Mouse (Mus musculus) embryonic fibroblast, embryonic 13.5 days (primary cell): ENCODE results near the gene BC107364. TPM values are rescaled to one million over a fixed set of nuclear protein-coding genes. Genes with fewer than 3 reads are reported as not detected.
"Not testable (repeated sequence)": the region's sequence is repeated elsewhere in the genome, so short reads cannot be mapped to it uniquely, and the experiment has no call there.

Experiments used
- H3K27ac ChIP-seq: 2 replicates; pipeline ENCODE4 v1.5.1; 2012; ENCODE audit warnings: low read length, control low read depth, inconsistent platforms; ENCODE audit not compliant: insufficient read depth
- H3K4me1 ChIP-seq: 2 replicates; pipeline ENCODE4 v1.6.1; 2011; ENCODE audit warnings: low read length; ENCODE audit not compliant: control insufficient read depth, insufficient read depth
- H3K4me3 ChIP-seq: 2 replicates; pipeline ENCODE4 v1.5.1; 2011; ENCODE audit warnings: mild to moderate bottlenecking, control low read depth, low read length; ENCODE audit not compliant: insufficient read depth
- CTCF ChIP-seq: IDR thresholded peaks from 2 replicates; pipeline ENCODE4 v1.5.1; 2011; ENCODE audit warnings: mild to moderate bottlenecking, control low read depth, low read length, moderate library complexity, borderline replicate concordance; ENCODE audit not compliant: insufficient read depth
- POLR2A ChIP-seq: IDR thresholded peaks from 2 replicates; pipeline ENCODE4 v1.6.1; 2011; ENCODE audit warnings: low read depth, mild to moderate bottlenecking, control low read depth, low read length, moderate library complexity
- polyA plus RNA-seq: library from polyadenylated mRNA; stranded (reverse); fragments of >200 nt; gene quantifications from 2 replicates; pipeline ENCODE4 v1.2.4, GENCODE M21; 2011; ENCODE audit warnings: low read depth; ENCODE audit not compliant: missing spikeins, insufficient read length

Gene BC107364
- polyA plus RNA-seq, 1 experiment: not detected

GRCm38 (mm10) chr3:96474909-96475655, 23.0 kb upstream of the BC107364 start:
- H3K4me1 ChIP-seq: no peaks in the 10 kb centered on the region
- peak overlapping the region; percentile 42 for H3K4me3 ChIP-seq
- TF ChIP-seq POLR2A (no peak), CTCF (no peak)
- H3K27ac ChIP-seq: no peak overlapping the region

- H3K27ac ChIP-seq, H3K4me1 ChIP-seq, H3K4me3 ChIP-seq: not testable (repeated sequence)
Observed at GRCm38 (mm10) chr3:96473556-96473955, 21.4 kb upstream of the BC107364 start.

DNA sequence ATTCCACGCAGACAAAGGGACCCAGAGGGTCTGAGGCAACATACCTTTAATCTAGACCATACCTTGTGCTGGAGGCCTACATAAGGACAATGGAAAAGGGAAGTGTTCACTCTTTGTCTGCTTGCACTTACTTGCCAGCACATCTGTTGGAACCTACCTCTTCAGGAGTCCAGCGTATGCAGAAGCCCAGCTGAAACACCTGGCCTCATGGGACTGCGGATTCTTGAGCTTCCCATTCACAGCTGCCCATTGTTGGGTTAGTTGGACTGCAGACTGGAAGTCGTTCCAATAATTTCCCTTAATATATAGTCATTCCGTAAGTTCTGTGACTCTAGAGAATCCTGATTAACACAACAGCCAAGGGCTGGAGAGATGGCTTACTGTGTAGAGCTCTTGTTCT, 20.0 kb upstream of the BC107364 start:
- no peaks in the 10 kb centered on the region for H3K4me1 ChIP-seq

GRCm38 (mm10) chr3:96469626-96470025, 17.5 kb upstream of the BC107364 start:
- H3K4me1 ChIP-seq: no peaks in the 10 kb centered on the region
- no peak overlapping the region for H3K4me3 ChIP-seq
- TF ChIP-seq POLR2A: no peak
- no peak for TF ChIP-seq CTCF
- H3K27ac ChIP-seq: no peak overlapping the region

More for the DNA sequence above, 20.0 kb upstream of the BC107364 start:
- H3K27ac ChIP-seq: no peak overlapping the region
- TF ChIP-seq POLR2A (no peak), CTCF (no peak)
- no peak overlapping the region for H3K4me3 ChIP-seq

- H3K4me3 ChIP-seq, H3K27ac ChIP-seq, H3K4me1 ChIP-seq: not testable (repeated sequence)
Observed at GRCm38 (mm10) chr3:96468335-96468734, 16.2 kb upstream of the BC107364 start.

GRCm38 (mm10) chr3:96467641-96468040, 15.5 kb upstream of the BC107364 start:
- H3K4me1 ChIP-seq: no peaks in the 10 kb centered on the region
- H3K4me3 ChIP-seq: no peak overlapping the region

GRCm38 (mm10) chr3:96463891-96464290, 11.8 kb upstream of the BC107364 start:
- TF ChIP-seq CTCF (no peak), POLR2A (no peak)
- Histone ChIP-seq H3K27ac (no peak overlapping the region), H3K4me3 (peak overlapping the region; percentile 40; the same call in 1 of the 2 replicates), H3K4me1 (no peaks in the 10 kb centered on the region)

More at GRCm38 (mm10) chr3:96467641-96468040, 15.5 kb upstream of the BC107364 start:
- H3K27ac ChIP-seq: no peak overlapping the region
- TF ChIP-seq CTCF: no peak
- TF ChIP-seq POLR2A: no peak

DNA sequence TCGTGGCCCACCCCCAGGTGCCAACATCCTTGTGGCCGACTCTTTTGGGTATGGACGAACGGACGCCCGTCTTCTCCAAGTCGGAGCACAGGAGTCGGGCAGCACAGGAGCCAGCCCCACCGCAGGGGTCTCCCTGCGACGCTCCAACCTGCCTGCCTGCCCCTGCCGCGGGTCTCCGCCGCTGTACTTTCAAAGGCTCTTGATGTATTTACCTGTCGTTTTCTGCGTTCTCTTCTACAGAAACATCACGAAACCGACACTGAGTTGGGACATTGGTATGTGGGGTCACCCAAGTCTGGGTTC, 8.4 kb upstream of the BC107364 start:
- not testable (repeated sequence) for H3K27ac ChIP-seq, H3K4me3 ChIP-seq, H3K4me1 ChIP-seq

DNA sequence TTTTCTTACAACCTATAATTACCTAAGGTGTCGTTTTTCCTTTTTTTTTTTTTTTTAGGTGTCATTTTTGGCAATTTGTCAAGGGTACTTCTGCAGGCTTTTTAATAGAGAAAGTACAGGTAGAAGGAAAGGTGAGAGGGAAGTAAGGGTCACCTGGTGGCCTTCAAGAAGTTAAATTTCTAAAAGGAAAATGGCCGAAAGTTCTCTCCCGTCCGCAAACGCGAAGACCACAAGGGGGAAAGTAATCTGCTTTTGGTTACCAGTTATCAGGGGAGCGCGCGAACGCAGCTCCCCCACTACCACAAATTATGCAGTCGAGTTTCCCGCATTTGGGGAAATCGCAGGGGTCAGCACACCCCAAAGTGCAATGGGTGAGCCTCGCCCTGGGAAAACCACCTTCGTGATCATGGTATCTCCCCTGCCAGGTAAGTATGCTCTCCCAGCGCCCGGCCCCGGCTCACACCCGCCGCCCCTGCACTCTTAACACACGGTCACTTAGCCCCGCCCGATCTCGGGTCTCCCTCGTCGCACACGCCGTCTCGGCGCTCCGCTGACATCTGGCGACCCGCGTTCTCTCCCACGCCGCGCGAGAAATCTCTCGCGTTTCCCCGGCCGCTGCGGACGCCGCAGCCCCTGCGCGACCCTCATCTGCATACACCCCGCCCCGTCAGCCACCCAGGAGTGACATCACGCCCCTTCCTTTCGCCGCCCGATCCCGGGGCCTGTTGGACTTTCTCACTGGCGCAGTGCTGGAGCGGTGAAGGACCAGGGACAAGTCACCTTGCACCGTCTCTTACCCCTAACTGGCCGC, 7.9 kb upstream of the BC107364 start:
- not testable (repeated sequence) for H3K27ac ChIP-seq, H3K4me3 ChIP-seq, H3K4me1 ChIP-seq

GRCm38 (mm10) chr3:96458886-96459439, 6.9 kb upstream of the BC107364 start:
- not testable (repeated sequence) for H3K4me1 ChIP-seq, H3K4me3 ChIP-seq, H3K27ac ChIP-seq

GRCm38 (mm10) chr3:96458008-96458407, 5.9 kb upstream of the BC107364 start:
- not testable (repeated sequence) for H3K4me1 ChIP-seq, H3K27ac ChIP-seq, H3K4me3 ChIP-seq

DNA sequence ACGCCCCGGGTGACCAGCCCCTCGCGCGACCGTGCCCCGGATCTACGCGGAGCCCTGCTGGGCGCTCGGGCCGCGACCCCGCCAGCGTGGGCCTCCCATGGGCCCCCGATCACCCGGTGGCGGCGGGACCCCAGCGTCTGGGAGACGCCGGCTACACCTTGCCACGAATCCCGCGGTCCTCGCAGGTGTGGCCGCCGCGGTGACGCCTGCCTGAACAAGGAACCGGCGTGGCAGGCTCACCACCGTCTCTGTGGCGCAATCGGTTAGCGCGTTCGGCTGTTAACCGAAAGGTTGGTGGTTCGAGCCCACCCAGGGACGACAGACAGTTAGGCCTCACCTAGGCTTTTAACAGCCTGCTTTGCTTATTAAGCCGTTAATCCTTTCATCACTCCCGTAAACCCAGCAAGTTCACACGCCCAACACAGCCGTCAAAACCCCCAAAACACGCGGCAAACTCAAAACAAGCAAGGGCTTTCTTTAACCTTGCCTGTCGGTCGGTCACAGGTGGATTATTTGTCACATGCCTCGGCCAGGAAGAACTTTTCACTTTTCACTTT, 847 bp downstream of the BC107364 start:
- H3K27ac ChIP-seq, H3K4me1 ChIP-seq: not testable (repeated sequence)

DNA sequence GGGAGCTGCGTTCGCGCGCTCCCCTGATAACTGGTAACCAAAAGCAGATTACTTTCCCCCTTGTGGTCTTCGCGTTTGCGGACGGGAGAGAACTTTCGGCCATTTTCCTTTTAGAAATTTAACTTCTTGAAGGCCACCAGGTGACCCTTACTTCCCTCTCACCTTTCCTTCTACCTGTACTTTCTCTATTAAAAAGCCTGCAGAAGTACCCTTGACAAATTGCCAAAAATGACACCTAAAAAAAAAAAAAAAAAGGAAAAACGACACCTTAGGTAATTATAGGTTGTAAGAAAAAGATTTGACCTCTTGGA, 1.6 kb downstream of the BC107364 start:
- H3K4me1 ChIP-seq, H3K27ac ChIP-seq, H3K4me3 ChIP-seq: not testable (repeated sequence)

More for the DNA sequence above, 847 bp downstream of the BC107364 start:
- H3K4me3 ChIP-seq: not testable (repeated sequence)

- not testable (repeated sequence) for H3K27ac ChIP-seq, H3K4me3 ChIP-seq, H3K4me1 ChIP-seq
Observed at GRCm38 (mm10) chr3:96449762-96450585, 2.1 kb downstream of the BC107364 start.
